Mouse (Mus musculus) lung, embryonic 14.5 days (tissue): ENCODE data around the gene Cd48. TPM values are rescaled to one million over a fixed set of nuclear protein-coding genes. Genes with fewer than 3 reads are reported as not detected.
"Not testable (repeated sequence)": the region's sequence is repeated elsewhere in the genome, so short reads cannot be mapped to it uniquely, and the experiment has no call there.

Experiments
- ATAC-seq: fragments of 200-750 bp; cut with Nextera tagmentation; 2 replicates; pipeline ENCODE4 v1.8.0; 2017; ENCODE audit warnings: mild to moderate bottlenecking, moderate TSS enrichment, moderate library complexity; ENCODE audit not compliant: insufficient read depth
- DNase-seq: peaks from one replicate; pipeline ENCODE4 v3.0.0-alpha.2; 2015
- H3K27ac ChIP-seq: fragments of 300-500 bp; sonication (generic); 2 replicates; pipeline ENCODE4 v1.5.1; 2014; ENCODE audit warnings: low read depth, mild to moderate bottlenecking, moderate library complexity
- H3K27me3 ChIP-seq: fragments of 300-500 bp; sonication (generic); 2 replicates; pipeline ENCODE4 v1.6.1; 2014; ENCODE audit warnings: low read length, control low read depth; ENCODE audit not compliant: insufficient read depth
- H3K36me3 ChIP-seq: fragments of 300-500 bp; sonication (generic); 2 replicates; pipeline ENCODE4 v1.6.1; 2014; ENCODE audit warnings: control low read depth; ENCODE audit not compliant: insufficient read depth
- H3K4me1 ChIP-seq: fragments of 300-500 bp; sonication (generic); 2 replicates; pipeline ENCODE4 v1.6.1; 2014; ENCODE audit warnings: antibody characterized with exemption, control low read depth; ENCODE audit not compliant: insufficient read depth
- H3K4me2 ChIP-seq: fragments of 300-500 bp; sonication (generic); 2 replicates; pipeline ENCODE4 v1.6.1; 2014; ENCODE audit warnings: mild to moderate bottlenecking
- H3K4me3 ChIP-seq: fragments of 300-500 bp; sonication (generic); 2 replicates; pipeline ENCODE4 v1.5.1; 2014; ENCODE audit warnings: low read depth, low read length
- H3K9ac ChIP-seq: fragments of 300-500 bp; sonication (generic); 2 replicates; pipeline ENCODE4 v1.6.1; 2014
- H3K9me3 ChIP-seq: fragments of 300-500 bp; sonication (generic); 2 replicates; pipeline ENCODE4 v1.6.1; 2016; ENCODE audit warnings: low read depth, low read length, control low read depth
- CTCF ChIP-seq: IDR thresholded peaks from 2 replicates; pipeline ENCODE4 v1.5.1; 2016; ENCODE audit warnings: antibody characterized with exemption, low read depth
- WGBS: fragments of 180-500 bp; shearing (Covaris S2); extraction: QIAGEN DNeasy Blood & Tissue Kit; methylation state at CpG from one replicate; pipeline ENCODE4 v1.1.7; 2014; 5-methylcytosine and 5-hydroxymethylcytosine counted together
- polyA plus RNA-seq: library from polyadenylated mRNA; unstranded; fragments of >200 nt; fragmentation: Nextera tagmentation; extraction: Ambion mirVana; gene quantifications from 2 replicates; pipeline ENCODE4 v1.2.1, GENCODE M21; 2014

Cd48 gene
- polyA plus RNA-seq, 1 experiment from 2014 or later: 3.6 TPM

GRCm38 (mm10) chr1:171693918-171694317 is 12.1 kb downstream of the Cd48 start:
- DNase-seq (no peak), ATAC-seq (no peak)
- Histone ChIP-seq H3K4me2 (no peak overlapping the region), H3K4me1 (no peaks in the 10 kb centered on the region), H3K27ac (no peak overlapping the region), H3K27me3 (no peaks in the 10 kb centered on the region), H3K9me3 (0 out of 2 replicates have a peak, but pooled peaks cover 3% of the 10 kb centered on the region), H3K36me3 (no peaks in the 10 kb centered on the region), H3K4me3 (no peak overlapping the region), H3K9ac (no peak overlapping the region)
- 61% methylated on average over 1 of the region's 1 CpGs for WGBS
- no peak for TF ChIP-seq CTCF

- no peak overlapping the region for H3K4me2 ChIP-seq
- H3K36me3 ChIP-seq: no peaks in the 10 kb centered on the region
- no peaks in the 10 kb centered on the region for H3K27me3 ChIP-seq
- no peak for ATAC-seq
- no peaks in the 10 kb centered on the region for H3K4me1 ChIP-seq
- no peak overlapping the region for H3K9ac ChIP-seq
- no peaks in the 10 kb centered on the region for H3K9me3 ChIP-seq
- DNase-seq: peak; percentile 57
- H3K27ac ChIP-seq: no peak overlapping the region
- WGBS: 8% methylated on average over 6 of the region's 6 CpGs
- no peak overlapping the region for H3K4me3 ChIP-seq
- peak; percentile 37; the same call in 1 of the 2 replicates for TF ChIP-seq CTCF
Observed at GRCm38 (mm10) chr1:171698983-171699382, 17.2 kb downstream of the Cd48 start.

GRCm38 (mm10) chr1:171713736-171714135 is 31.9 kb downstream of the Cd48 start:
- not testable (repeated sequence) for ATAC-seq, H3K36me3 ChIP-seq, H3K27me3 ChIP-seq, H3K9ac ChIP-seq, H3K27ac ChIP-seq, H3K4me2 ChIP-seq, H3K4me3 ChIP-seq, H3K4me1 ChIP-seq, H3K9me3 ChIP-seq, DNase-seq
- WGBS: 95% methylated on average over 1 of the region's 1 CpGs

GRCm38 (mm10) chr1:171715434-171715833 is 33.6 kb downstream of the Cd48 start:
- no peak overlapping the region for H3K4me2 ChIP-seq
- no peak for TF ChIP-seq CTCF
- H3K27ac ChIP-seq: no peak overlapping the region
- DNase-seq (no peak), ATAC-seq (no peak)
- H3K9ac ChIP-seq: no peak overlapping the region
- no peaks in the 10 kb centered on the region for H3K27me3 ChIP-seq
- no peak overlapping the region for H3K4me3 ChIP-seq
- H3K9me3 ChIP-seq: no peaks in the 10 kb centered on the region
- 90% methylated on average over 2 of the region's 2 CpGs for WGBS
- H3K4me1 ChIP-seq: no peaks in the 10 kb centered on the region
- no peaks in the 10 kb centered on the region for H3K36me3 ChIP-seq

GRCm38 (mm10) chr1:171716232-171716631 is 34.4 kb downstream of the Cd48 start:
- Histone ChIP-seq H3K4me2 (no peak overlapping the region), H3K27ac (no peak overlapping the region), H3K4me3 (no peak overlapping the region), H3K27me3 (no peaks in the 10 kb centered on the region), H3K4me1 (no peaks in the 10 kb centered on the region), H3K9ac (no peak overlapping the region), H3K36me3 (no peaks in the 10 kb centered on the region), H3K9me3 (no peaks in the 10 kb centered on the region)
- WGBS: 66% methylated on average over 1 of the region's 1 CpGs
- DNase-seq: no peak
- no peak for TF ChIP-seq CTCF
- ATAC-seq: no peak

- ATAC-seq: no peak
- Histone ChIP-seq H3K4me3 (no peak overlapping the region), H3K9me3 (no peaks in the 10 kb centered on the region), H3K4me2 (no peak overlapping the region), H3K4me1 (no peaks in the 10 kb centered on the region), H3K9ac (no peak overlapping the region), H3K27me3 (no peaks in the 10 kb centered on the region), H3K27ac (no peak overlapping the region), H3K36me3 (no peaks in the 10 kb centered on the region)
- no peak for DNase-seq
- no peak for TF ChIP-seq CTCF
Observed at GRCm38 (mm10) chr1:171731195-171731594, 49.4 kb downstream of the Cd48 start.

GRCm38 (mm10) chr1:171734898-171735297 is 53.1 kb downstream of the Cd48 start:
- ATAC-seq (no peak), DNase-seq (no peak)
- Histone ChIP-seq H3K27me3 (no peaks in the 10 kb centered on the region), H3K4me2 (no peak overlapping the region), H3K4me3 (no peak overlapping the region), H3K4me1 (no peaks in the 10 kb centered on the region), H3K27ac (no peak overlapping the region), H3K36me3 (no peaks in the 10 kb centered on the region), H3K9me3 (no peaks in the 10 kb centered on the region), H3K9ac (no peak overlapping the region)
- 76% methylated on average over 6 of the region's 6 CpGs for WGBS
- no peak for TF ChIP-seq CTCF
